17 mouse cellular contexts compared by ENCODE assay signal in the genomic region with DNA sequence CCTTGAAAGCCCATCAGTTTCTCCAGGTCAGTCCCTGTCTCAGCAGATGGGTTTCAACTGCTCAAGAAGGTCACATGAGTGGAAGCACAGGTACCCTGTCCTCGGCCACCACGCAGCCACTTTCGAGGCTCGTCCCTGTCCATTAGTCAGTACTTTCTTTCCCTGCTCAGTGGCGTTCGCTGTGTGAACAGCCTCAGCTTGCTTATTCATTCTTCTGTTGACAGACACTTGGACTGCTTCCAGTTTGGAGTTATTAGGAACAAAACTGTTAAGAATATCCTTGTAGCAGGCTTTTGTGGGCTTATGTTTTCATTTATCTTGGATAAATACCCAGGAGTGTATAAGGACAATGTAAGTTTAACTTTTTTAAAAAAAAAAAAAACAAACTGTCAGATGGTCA. TPM values are rescaled to one million over a fixed set of nuclear protein-coding genes. Genes with fewer than 3 reads are reported as not detected.
A peak's percentile ranks its signal among the peaks of the same experiment; 100 is the strongest.
DNase-seq lines count a peak whose midpoint lies in the region; ATAC-seq and TF ChIP-seq lines count a peak whose summit lies in the region.
"Had no signal": no experiment of that assay in that cellular context is flagged by ENCODE, and none has a peak within 500 bp of the region (broad histone marks: within the 10 kb centered on the region; RNA-seq: fewer than 3 reads in every experiment).

No protein-coding gene starts in this region.

- WGBS in heart, embryonic 15.5 days, result 22% methylated on average over 6 of the region's 6 CpGs
- WGBS in heart, adult 2 months, result 16% methylated on average over 6 of the region's 6 CpGs
- WGBS in lung, embryonic 14.5 days, result 20% methylated on average over 6 of the region's 6 CpGs
- whole genome bisulfite sequencing in lung, adult 2 months, result 24% methylated on average over 6 of the region's 6 CpGs

- no peak overlapping the region for H3K9ac ChIP-seq in heart, embryonic 15.5 days
- no peak overlapping the region for H3K9ac ChIP-seq in heart, adult 2 months (ENCODE audit: low read depth, low read length)
- H3K9ac ChIP-seq in lung, embryonic 14.5 days, result no peak overlapping the region
- no peak overlapping the region; the same call in 1 of the 2 replicates for H3K9ac ChIP-seq in MEL (ENCODE audit: control insufficient read depth, low read depth, low read length, poor library complexity, severe bottlenecking)
- H3K9ac ChIP-seq: intestine, embryonic 15.5 days; liver, embryonic 14.5 days had no signal

- H3K4me1 ChIP-seq in heart, embryonic 15.5 days (replicated peaks), result peaks cover 16% of the 10 kb centered on the region
- H3K4me1 ChIP-seq in heart, adult 2 months (ENCODE audit: control insufficient read depth, insufficient read depth, low read length), result no peaks in the 10 kb centered on the region
- no peaks in the 10 kb centered on the region for H3K4me1 ChIP-seq in lung, embryonic 14.5 days (ENCODE audit: insufficient read depth)
- H3K4me1 ChIP-seq in lung, adult 2 months (ENCODE audit: control insufficient read depth, insufficient read depth, low read length), result no peaks in the 10 kb centered on the region
- H3K4me1 ChIP-seq in MEL (ENCODE audit: control insufficient read depth in 1 of 2, insufficient read depth in 2 of 2, low read length in 2 of 2), result peaks cover 8 to 24% of the 10 kb centered on the region in 2 experiments

- intact Hi-C loops in heart, adult 2 months (cut with DNase I), result no loop called here

- H3K27ac ChIP-seq in heart, embryonic 15.5 days, result peak overlapping the region; percentile 63
- H3K27ac ChIP-seq in heart, adult 2 months, result no peak overlapping the region
- no peak overlapping the region for H3K27ac ChIP-seq in lung, embryonic 14.5 days (ENCODE audit: low read depth)
- H3K27ac ChIP-seq in MEL (ENCODE audit: control insufficient read depth, low read depth, low read length), result no peak overlapping the region
- H3K27ac ChIP-seq: intestine, embryonic 15.5 days; liver, embryonic 14.5 days; midbrain, embryonic 10.5 days had no signal

- DNase-seq in heart, adult 2 months, result no peak
- DNase-seq in lung, embryonic 14.5 days, result peak; percentile 86
- DNase-seq in lung, adult 2 months, result no peak
- peak; percentile 46 for DNase-seq in MEL (ENCODE audit: low read depth, low spot score)
- DNase-seq in Muller cell, postnatal 12 days (ENCODE audit: inconsistent ontology term), result peak; percentile 22
- DNase-seq: adrenal gland, adult 2 months; cerebellum, adult 8-10 months; kidney, postnatal 14 days; layer of hippocampus, postnatal 36 days; left cerebral cortex, postnatal 4 days; thymus, postnatal 4 days had no signal

- H3K79me2 ChIP-seq in heart, adult 2 months (replicated peaks; ENCODE audit: control insufficient read depth, insufficient read depth, low read length), result no peaks in the 10 kb centered on the region
- H3K79me2 ChIP-seq in MEL (ENCODE audit: control insufficient read depth, insufficient read depth, low read length, poor library complexity), result no peaks in the 10 kb centered on the region

- H3K9me3 ChIP-seq in heart, embryonic 15.5 days (replicated peaks), result no peaks in the 10 kb centered on the region
- no peaks in the 10 kb centered on the region for H3K9me3 ChIP-seq in lung, embryonic 14.5 days (ENCODE audit: low read depth, low read length)
- no peaks in the 10 kb centered on the region for H3K9me3 ChIP-seq in MEL (replicated peaks; ENCODE audit: insufficient read depth, low read length)
- H3K9me3 ChIP-seq: intestine, embryonic 15.5 days; midbrain, embryonic 10.5 days had no signal

- TF ChIP-seq POLR2A in heart, adult 2 months (IDR thresholded peaks at IDR 0.05; ENCODE audit: insufficient read depth, low read depth, low read length), result no peak
- TF ChIP-seq POLR2A in lung, adult 2 months (IDR thresholded peaks at IDR 0.05; ENCODE audit: borderline replicate concordance, extremely low read depth, low read depth, low read length), result no peak
- TF ChIP-seq POLR2A in MEL (IDR thresholded peaks at IDR 0.05; ENCODE audit: control insufficient read depth in 1 of 2, insufficient read depth in 1 of 2, low read depth in 1 of 2, low read length in 2 of 2, poor library complexity in 1 of 2), result no peak

- H3K36me3 ChIP-seq in heart, embryonic 15.5 days, result no peaks in the 10 kb centered on the region
- no peaks in the 10 kb centered on the region for H3K36me3 ChIP-seq in heart, adult 2 months (ENCODE audit: control insufficient read depth, insufficient read depth, low read length)
- no peaks in the 10 kb centered on the region for H3K36me3 ChIP-seq in lung, embryonic 14.5 days (ENCODE audit: insufficient read depth)
- peaks cover 0 to 14% of the 10 kb centered on the region in 2 experiments; a peak in 2 of 4 replicates for H3K36me3 ChIP-seq in MEL (ENCODE audit: control insufficient read depth in 1 of 2, insufficient read depth in 2 of 2, low read length in 2 of 2)
- H3K36me3 ChIP-seq: intestine, embryonic 15.5 days; midbrain, embryonic 10.5 days had no signal

- no peak for TF ChIP-seq CTCF in heart, adult 2 months (IDR thresholded peaks at IDR 0.05)
- no peak for TF ChIP-seq CTCF in lung, embryonic 14.5 days (IDR thresholded peaks at IDR 0.05; ENCODE audit: low read depth)
- TF ChIP-seq CTCF in lung, adult 2 months (IDR thresholded peaks at IDR 0.05; ENCODE audit: insufficient read depth, low read length), result no peak
- TF ChIP-seq CTCF in MEL (IDR thresholded peaks at IDR 0.05 in 2 of 3, conservative IDR thresholded peaks at IDR 0.05 in 1 of 3; ENCODE audit: control insufficient read depth in 1 of 3, insufficient read depth in 1 of 3, low read depth in 2 of 3, low read length in 3 of 3, poor library complexity in 1 of 3, severe bottlenecking in 1 of 3), result no peak

- no peaks in the 10 kb centered on the region for H3K27me3 ChIP-seq in heart, embryonic 15.5 days
- H3K27me3 ChIP-seq in heart, adult 2 months (ENCODE audit: control insufficient read depth, insufficient read depth, low read length), result no peaks in the 10 kb centered on the region
- H3K27me3 ChIP-seq in lung, embryonic 14.5 days (ENCODE audit: insufficient read depth, low read length), result no peaks in the 10 kb centered on the region
- H3K27me3 ChIP-seq in MEL (ENCODE audit: control insufficient read depth in 1 of 2, insufficient read depth in 2 of 2, low read length in 2 of 2), result no peaks in the 10 kb centered on the region
- H3K27me3 ChIP-seq: intestine, embryonic 15.5 days had no signal

- 0 out of 2 replicates have a peak, but pooled peaks have one; percentile 8 for ATAC-seq in heart, embryonic 15.5 days (replicated peaks; ENCODE audit: insufficient number of reproducible peaks, insufficient read depth, low FRiP score, low read depth)
- no peak for ATAC-seq in lung, embryonic 14.5 days (ENCODE audit: insufficient read depth)
- no peak for ATAC-seq in megakaryocyte, adult 5-6 weeks (ENCODE audit: poor library complexity, severe bottlenecking)
- ATAC-seq: intestine, embryonic 15.5 days had no signal

- H3K4me2 ChIP-seq in heart, embryonic 15.5 days, result no peak overlapping the region
- no peak overlapping the region for H3K4me2 ChIP-seq in lung, embryonic 14.5 days
- H3K4me2 ChIP-seq: intestine, embryonic 15.5 days had no signal

- TF ChIP-seq EP300 in heart, adult 2 months (IDR thresholded peaks at IDR 0.05; ENCODE audit: insufficient read depth, low read depth, low read length), result no peak
- no peak for TF ChIP-seq EP300 in MEL (IDR thresholded peaks at IDR 0.05; ENCODE audit: low read depth in 1 of 2, low read length in 2 of 2)

- TF ChIP-seq RAD21 in MEL (IDR thresholded peaks at IDR 0.05; ENCODE audit: low read depth, low read length), result no peak

- no peak overlapping the region for H3K4me3 ChIP-seq in heart, embryonic 15.5 days
- no peak overlapping the region for H3K4me3 ChIP-seq in heart, adult 2 months
- H3K4me3 ChIP-seq in lung, embryonic 14.5 days (ENCODE audit: low read depth, low read length), result no peak overlapping the region
- no peak overlapping the region for H3K4me3 ChIP-seq in lung, adult 2 months (replicated peaks; ENCODE audit: extremely low read depth, low read depth, low read length)
- no peak overlapping the region for H3K4me3 ChIP-seq in MEL (ENCODE audit: control insufficient read depth in 1 of 2, insufficient read depth in 1 of 2, low read depth in 2 of 2, low read length in 2 of 2)
- H3K4me3 ChIP-seq: erythroblast, embryonic 14.5 days; intestine, embryonic 15.5 days; midbrain, embryonic 10.5 days had no signal

RNA-seq across cellular contexts. Expression of gene Nos3, which starts 9.6 kb away (rescaled TPM):
- polyA plus RNA-seq in heart, embryonic 15.5 days (2015; fragmentation: Nextera tagmentation; extraction: Ambion mirVana), result 27.9 and 30.6 TPM in 2 replicates
- 10 to 100 TPM; 23.5 to 24.4 TPM for total RNA-seq in heart, adult 2 months (2021)
- polyA plus RNA-seq in heart, adult 2 months (2012; rRNA removed), result 26.3 and 30.7 TPM in 2 replicates
- polyA plus RNA-seq in lung, embryonic 14.5 days (2014; fragmentation: Nextera tagmentation; extraction: Ambion mirVana), result 13.8 and 15.7 TPM in 2 replicates
- polyA plus RNA-seq in lung, adult 2 months (2012; rRNA removed), result 21.0 and 28.2 TPM in 2 replicates
- 2.0 and 3.9 TPM in 2 replicates for total RNA-seq in MEL (2012; rRNA removed)
- 1 to 10 TPM in 1 of 2 experiments, not detected in 1; 6.2 TPM for polyA plus RNA-seq in MEL (2012; ENCODE audit: insufficient read depth in 1 of 2, insufficient read length in 2 of 2, low read depth in 1 of 2, low replicate concordance in 2 of 2, missing spikeins in 1 of 2)
- total RNA-seq in megakaryocyte, adult 5-6 weeks (2015), result 0.05 and 0.25 TPM in 2 replicates
- 0.16 and 0.29 TPM in 2 replicates for total RNA-seq in megakaryocyte, adult 5-6 weeks (2017)

RNA-seq across cellular contexts. Expression of gene Atg9b, which starts 17.7 kb away (rescaled TPM):
- polyA plus RNA-seq in heart, embryonic 15.5 days (2015; fragmentation: Nextera tagmentation; extraction: Ambion mirVana), result 0.81 and 1.6 TPM in 2 replicates
- total RNA-seq in heart, adult 2 months (2021), result 1 to 10 TPM in 1 of 2 experiments, under 1 TPM in 1; 0.89 to 1.1 TPM
- 2.2 and 2.3 TPM in 2 replicates for polyA plus RNA-seq in heart, adult 2 months (2012; rRNA removed)
- 0.53 and 0.71 TPM in 2 replicates for polyA plus RNA-seq in lung, embryonic 14.5 days (2014; fragmentation: Nextera tagmentation; extraction: Ambion mirVana)
- polyA plus RNA-seq in lung, adult 2 months (2012; rRNA removed), result 2.0 and 9.7 TPM in 2 replicates
- 30.2 and 41.2 TPM in 2 replicates for total RNA-seq in MEL (2012; rRNA removed)
- 10 to 100 TPM in 1 of 2 experiments, not detected in 1; 41.5 TPM for polyA plus RNA-seq in MEL (2012; ENCODE audit: insufficient read depth in 1 of 2, insufficient read length in 2 of 2, low read depth in 1 of 2, low replicate concordance in 2 of 2, missing spikeins in 1 of 2)
- total RNA-seq in megakaryocyte, adult 5-6 weeks (2015), result 0.33 and 0.50 TPM in 2 replicates
- 2.2 and 2.7 TPM in 2 replicates for total RNA-seq in megakaryocyte, adult 5-6 weeks (2017)

RNA-seq across cellular contexts. Expression of gene Abcb8, which starts 19.2 kb away (rescaled TPM):
- 54.4 and 70.1 TPM in 2 replicates for polyA plus RNA-seq in heart, embryonic 15.5 days (2015; fragmentation: Nextera tagmentation; extraction: Ambion mirVana)
- 10 to 100 TPM; 81.2 to 89.8 TPM for total RNA-seq in heart, adult 2 months (2021)
- 148 and 151 TPM in 2 replicates for polyA plus RNA-seq in heart, adult 2 months (2012; rRNA removed)
- 39.4 and 43.5 TPM in 2 replicates for polyA plus RNA-seq in lung, embryonic 14.5 days (2014; fragmentation: Nextera tagmentation; extraction: Ambion mirVana)
- 36.0 and 38.5 TPM in 2 replicates for polyA plus RNA-seq in lung, adult 2 months (2012; rRNA removed)
- total RNA-seq in MEL (2012; rRNA removed), result 72.4 and 76.9 TPM in 2 replicates
- 100 to 1,000 TPM in 1 of 2 experiments, not detected in 1; 124 TPM for polyA plus RNA-seq in MEL (2012; ENCODE audit: insufficient read depth in 1 of 2, insufficient read length in 2 of 2, low read depth in 1 of 2, low replicate concordance in 2 of 2, missing spikeins in 1 of 2)
- 9.3 and 13.9 TPM in 2 replicates for total RNA-seq in megakaryocyte, adult 5-6 weeks (2015)
- total RNA-seq in megakaryocyte, adult 5-6 weeks (2017), result 3.3 and 5.6 TPM in 2 replicates

RNA-seq across cellular contexts. Expression of gene Kcnh2, which starts 22.8 kb away (rescaled TPM):
- 21.0 and 27.2 TPM in 2 replicates for polyA plus RNA-seq in heart, embryonic 15.5 days (2015; fragmentation: Nextera tagmentation; extraction: Ambion mirVana)
- total RNA-seq in heart, adult 2 months (2021), result 10 to 100 TPM; 59.3 to 68.5 TPM
- polyA plus RNA-seq in heart, adult 2 months (2012; rRNA removed), result 119 and 121 TPM in 2 replicates
- polyA plus RNA-seq in lung, embryonic 14.5 days (2014; fragmentation: Nextera tagmentation; extraction: Ambion mirVana), result 3.9 and 5.5 TPM in 2 replicates
- 29.5 and 37.1 TPM in 2 replicates for polyA plus RNA-seq in lung, adult 2 months (2012; rRNA removed)
- 1.8 and 2.0 TPM in 2 replicates for total RNA-seq in MEL (2012; rRNA removed)
- 1 to 10 TPM in 1 of 2 experiments, not detected in 1; 6.8 TPM for polyA plus RNA-seq in MEL (2012; ENCODE audit: insufficient read depth in 1 of 2, insufficient read length in 2 of 2, low read depth in 1 of 2, low replicate concordance in 2 of 2, missing spikeins in 1 of 2)
- not detected in 2 replicates for total RNA-seq in megakaryocyte, adult 5-6 weeks (2015)
- total RNA-seq in megakaryocyte, adult 5-6 weeks (2017), result not detected in 2 replicates
- polyA plus RNA-seq: erythroblast, embryonic 14.5 days had no signal

RNA-seq across cellular contexts. Expression of gene Asic3, which starts 39.0 kb away (rescaled TPM):
- polyA plus RNA-seq in heart, embryonic 15.5 days (2015; fragmentation: Nextera tagmentation; extraction: Ambion mirVana), result not detected in 2 replicates
- total RNA-seq in heart, adult 2 months (2021), result under 1 TPM in 1 of 2 experiments, not detected in 1; 0.14 TPM
- polyA plus RNA-seq in heart, adult 2 months (2012; rRNA removed), result 0.32 and 0.59 TPM in 2 replicates
- polyA plus RNA-seq in lung, embryonic 14.5 days (2014; fragmentation: Nextera tagmentation; extraction: Ambion mirVana), result not detected in 2 replicates
- 0.15 and 0.50 TPM in 2 replicates for polyA plus RNA-seq in lung, adult 2 months (2012; rRNA removed)
- 0.04 TPM in 1 of 2 replicates, not detected in the other for total RNA-seq in MEL (2012; rRNA removed)
- under 1 TPM in 1 of 2 experiments, not detected in 1; 0.35 TPM for polyA plus RNA-seq in MEL (2012; ENCODE audit: insufficient read depth in 1 of 2, insufficient read length in 2 of 2, low read depth in 1 of 2, low replicate concordance in 2 of 2, missing spikeins in 1 of 2)
- total RNA-seq in megakaryocyte, adult 5-6 weeks (2015), result not detected in 2 replicates
- total RNA-seq in megakaryocyte, adult 5-6 weeks (2017), result not detected in 2 replicates
- total RNA-seq: left cerebral cortex, postnatal 4 days had no signal
- polyA plus RNA-seq: erythroblast, embryonic 14.5 days; liver, embryonic 14.5 days had no signal

Comparison
In these comparisons a context has a peak if more than half of its experiments do, and no peak if none do; other contexts are left out.
1. DNase-seq: peak in lung, embryonic 14.5 days (single experiment), MEL (single experiment) and Muller cell, postnatal 12 days (single experiment); none in heart, adult 2 months (0 of 2) and lung, adult 2 months (single experiment).